Mouse (Mus musculus) activated CD4-positive, CD25-positive, alpha-beta regulatory T cell (primary cell): ENCODE data around the gene Snd1. TPM values are rescaled to one million over a fixed set of nuclear protein-coding genes. Genes with fewer than 3 reads are reported as not detected.

Experiments
- polyA plus RNA-seq, 2 experiments: library from polyadenylated mRNA; unstranded; fragments of 100-300 nt; shearing (Covaris generic); gene quantifications; one replicate each; pipeline ENCODE4 v1.2.1; 2017

The Snd1 gene
- polyA plus RNA-seq, result 100 to 1,000 TPM in 1 of 2 experiments, 10 to 100 TPM in 1; 80.0 to 106 TPM

GRCm38 (mm10) chr6:28474839-28475238, at the start of gene Snd1:
TSS of gene Snd1 (plus strand) at chr6:28475139.

GRCm38 (mm10) chr6:28427096-28427839, 47.7 kb upstream of the Snd1 start, which contains the start of gene Fscn3:
TSS of gene Fscn3 (plus strand) at chr6:28427789.

DNA sequence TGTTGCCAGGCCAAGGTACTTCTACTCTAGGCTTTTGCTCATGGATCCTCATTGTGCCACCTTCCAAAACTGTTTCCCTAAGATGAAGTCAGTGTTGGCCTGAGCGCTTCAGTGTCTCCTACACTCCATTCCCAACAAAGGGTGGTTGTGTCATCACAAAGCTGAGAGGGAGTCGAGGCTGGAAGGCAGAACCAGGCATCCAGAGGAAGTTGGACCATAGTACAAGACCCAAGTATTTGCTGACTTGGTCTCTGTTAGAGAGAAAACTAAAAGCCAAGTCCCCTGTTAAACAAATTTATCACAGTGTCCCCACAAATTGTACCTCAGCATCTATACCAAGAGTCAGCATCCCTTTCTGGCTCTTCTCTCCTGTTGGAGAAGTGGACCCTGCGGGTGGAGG, 46.6 kb upstream of the Snd1 start, which contains the start of gene Gcc1:
TSS of gene Gcc1 (minus strand) at position 101 of the 400 bp plus-strand sequence.

GRCm38 (mm10) chr6:28449253-28449652, 25.7 kb upstream of the Snd1 start, which contains the start of gene Pax4:
TSS of gene Pax4 (minus strand) at chr6:28449353.

GRCm38 (mm10) chr6:28831011-28831853, 356.3 kb downstream of the Snd1 start, which contains the start of gene Lrrc4:
TSS of gene Lrrc4 (minus strand) at chr6:28831747.

Other genes with a start within 250 kb of the Snd1 start
- gene Zfp800, start 77.1 kb upstream of the Snd1 start, polyA plus RNA-seq, result 10 to 100 TPM; 35.2 to 51.9 TPM
- 100 to 1,000 TPM; 427 to 445 TPM for gene Arf5, start 51.6 kb upstream of the Snd1 start, polyA plus RNA-seq
- under 1 TPM in 1 of 2 experiments, not detected in 1; 0.12 TPM for gene Fscn3, start 47.4 kb upstream of the Snd1 start, polyA plus RNA-seq
- 10 to 100 TPM in 1 of 2 experiments, 1 to 10 TPM in 1; 7.6 to 22.1 TPM for gene Gcc1, start 46.7 kb upstream of the Snd1 start, polyA plus RNA-seq
- not detected for gene Pax4, start 25.8 kb upstream of the Snd1 start, polyA plus RNA-seq